Mouse (Mus musculus): Measurements from ENCODE around the gene Adamts2. TPM values are rescaled to one million over a fixed set of nuclear protein-coding genes. Genes with fewer than 3 reads are reported as not detected.

Gene Adamts2
- total and polyA plus RNA-seq, 3 experiments = 8.0 to 14.4 (median 10.6) TPM

GRCm38 (mm10) chr11:50798836-50799235, 197.0 kb downstream of the Adamts2 start:
- Histone ChIP-seq H3K36me3 (ENCODE audit: control insufficient read depth, insufficient read depth, low read length) (no peaks in the 10 kb centered on the region), H3K79me2 (replicated peaks; ENCODE audit: control insufficient read depth, insufficient read depth, low read length) (no peaks in the 10 kb centered on the region), H3K27me3 (ENCODE audit: control insufficient read depth, insufficient read depth, low read length) (no peaks in the 10 kb centered on the region), H3K4me1 (ENCODE audit: control insufficient read depth, insufficient read depth, low read length) (no peaks in the 10 kb centered on the region), H3K9ac (ENCODE audit: low read depth, low read length) (no peak overlapping the region), H3K27ac (no peak overlapping the region), H3K4me3 (no peak overlapping the region)
- DNase-seq = no peak
- TF ChIP-seq EP300 (IDR thresholded peaks at IDR 0.05; ENCODE audit: insufficient read depth, low read depth, low read length) (no peak), CTCF (IDR thresholded peaks at IDR 0.05) (no peak), POLR2A (IDR thresholded peaks at IDR 0.05; ENCODE audit: insufficient read depth, low read depth, low read length) (no peak)
- intact Hi-C loops (cut with DNase I) = no loop called here

GRCm38 (mm10) chr11:50814233-50814632, 212.3 kb downstream of the Adamts2 start:
- no peaks in the 10 kb centered on the region for H3K79me2 ChIP-seq (replicated peaks; ENCODE audit: control insufficient read depth, insufficient read depth, low read length)
- intact Hi-C loops (cut with DNase I) = no loop called here
- no peaks in the 10 kb centered on the region for H3K27me3 ChIP-seq (ENCODE audit: control insufficient read depth, insufficient read depth, low read length)
- WGBS = 96% methylated on average over 4 of the region's 4 CpGs
- H3K9ac ChIP-seq (ENCODE audit: low read depth, low read length) = no peak overlapping the region
- no peak overlapping the region for H3K27ac ChIP-seq
- DNase-seq = no peak
- TF ChIP-seq POLR2A (IDR thresholded peaks at IDR 0.05; ENCODE audit: insufficient read depth, low read depth, low read length) = no peak
- no peak for TF ChIP-seq EP300 (IDR thresholded peaks at IDR 0.05; ENCODE audit: insufficient read depth, low read depth, low read length)
- no peak for TF ChIP-seq CTCF (IDR thresholded peaks at IDR 0.05)
- no peaks in the 10 kb centered on the region for H3K4me1 ChIP-seq (ENCODE audit: control insufficient read depth, insufficient read depth, low read length)
- H3K36me3 ChIP-seq (ENCODE audit: control insufficient read depth, insufficient read depth, low read length) = no peaks in the 10 kb centered on the region
- no peak overlapping the region for H3K4me3 ChIP-seq

GRCm38 (mm10) chr11:50826214-50826613, 224.3 kb downstream of the Adamts2 start:
- intact Hi-C loops (cut with DNase I) = loop anchor here (2.0 to 5.0 kb wide), 3 partner anchors 61 to 233 kb away; partner anchors contain the start of genes Zfp2, Zfp354a and Zfp454
- Histone ChIP-seq H3K36me3 (ENCODE audit: control insufficient read depth, insufficient read depth, low read length) (no peaks in the 10 kb centered on the region), H3K4me1 (ENCODE audit: control insufficient read depth, insufficient read depth, low read length) (no peaks in the 10 kb centered on the region), H3K79me2 (replicated peaks; ENCODE audit: control insufficient read depth, insufficient read depth, low read length) (no peaks in the 10 kb centered on the region), H3K9ac (ENCODE audit: low read depth, low read length) (no peak overlapping the region), H3K27me3 (ENCODE audit: control insufficient read depth, insufficient read depth, low read length) (no peaks in the 10 kb centered on the region), H3K4me3 (no peak overlapping the region), H3K27ac (no peak overlapping the region)
- 36% methylated on average over 2 of the region's 2 CpGs for WGBS
- TF ChIP-seq CTCF (IDR thresholded peaks at IDR 0.05) = no peak
- TF ChIP-seq POLR2A (IDR thresholded peaks at IDR 0.05; ENCODE audit: insufficient read depth, low read depth, low read length) = no peak
- TF ChIP-seq EP300 (IDR thresholded peaks at IDR 0.05; ENCODE audit: insufficient read depth, low read depth, low read length) = no peak
- no peak for DNase-seq

GRCm38 (mm10) chr11:50827010-50827953, 225.4 kb downstream of the Adamts2 start, which contains the start of gene Zfp354c:
TSS of gene Zfp354c (minus strand) at chr11:50827724.
- intact Hi-C loops (cut with DNase I) = loop anchor here (2.0 to 5.0 kb wide), 3 partner anchors 60 to 232 kb away; partner anchors contain the start of genes Zfp2, Zfp354a and Zfp454
- peak within 1 kb of the TSS; percentile 65 for H3K27ac ChIP-seq
- peak within 1 kb of the TSS; percentile 79 for H3K4me3 ChIP-seq
- TF ChIP-seq CTCF (IDR thresholded peaks at IDR 0.05) = no peak
- TF ChIP-seq POLR2A (IDR thresholded peaks at IDR 0.05; ENCODE audit: insufficient read depth, low read depth, low read length) = peak; percentile 83
- 0 out of 2 replicates have a peak, but pooled peaks have one; percentile 18 for TF ChIP-seq EP300 (IDR thresholded peaks at IDR 0.05; ENCODE audit: insufficient read depth, low read depth, low read length)
- H3K36me3 ChIP-seq (ENCODE audit: control insufficient read depth, insufficient read depth, low read length) = no peaks in the 10 kb centered on the region
- H3K4me1 ChIP-seq (ENCODE audit: control insufficient read depth, insufficient read depth, low read length) = no peaks in the 10 kb centered on the region
- under 1% methylated on average over 45 of the region's 45 CpGs for WGBS
- peak within 1 kb of the TSS; percentile 87 for H3K9ac ChIP-seq (ENCODE audit: low read depth, low read length)
- peak; percentile 86 to 88 for DNase-seq
- H3K79me2 ChIP-seq (replicated peaks; ENCODE audit: control insufficient read depth, insufficient read depth, low read length) = no peaks in the 10 kb centered on the region
- no peaks in the 10 kb centered on the region for H3K27me3 ChIP-seq (ENCODE audit: control insufficient read depth, insufficient read depth, low read length)

GRCm38 (mm10) chr11:50835727-50836126, 233.8 kb downstream of the Adamts2 start:
- Histone ChIP-seq H3K79me2 (replicated peaks; ENCODE audit: control insufficient read depth, insufficient read depth, low read length) (no peaks in the 10 kb centered on the region), H3K4me1 (ENCODE audit: control insufficient read depth, insufficient read depth, low read length) (no peaks in the 10 kb centered on the region), H3K9ac (ENCODE audit: low read depth, low read length) (no peak overlapping the region), H3K27me3 (ENCODE audit: control insufficient read depth, insufficient read depth, low read length) (no peaks in the 10 kb centered on the region; the same call in 1 of the 2 replicates), H3K36me3 (ENCODE audit: control insufficient read depth, insufficient read depth, low read length) (no peaks in the 10 kb centered on the region), H3K4me3 (no peak overlapping the region), H3K27ac (no peak overlapping the region)
- 77% methylated on average over 4 of the region's 4 CpGs for WGBS
- TF ChIP-seq CTCF (IDR thresholded peaks at IDR 0.05) (no peak), POLR2A (IDR thresholded peaks at IDR 0.05; ENCODE audit: insufficient read depth, low read depth, low read length) (no peak), EP300 (IDR thresholded peaks at IDR 0.05; ENCODE audit: insufficient read depth, low read depth, low read length) (no peak)
- DNase-seq = no peak
- intact Hi-C loops (cut with DNase I) = no loop called here
